Mouse (Mus musculus) ES-Bruce4 (cell line): Measurements from ENCODE around the gene Tnp2. TPM values are rescaled to one million over a fixed set of nuclear protein-coding genes. Genes with fewer than 3 reads are reported as not detected.

Source experiments
- H3K27ac ChIP-seq: 2 replicates; pipeline ENCODE4 v1.5.1; 2012; ENCODE audit warnings: low read length, inconsistent platforms; ENCODE audit not compliant: insufficient read depth
- H3K27me3 ChIP-seq: 2 replicates; pipeline ENCODE4 v1.6.1; 2012; ENCODE audit warnings: mild to moderate bottlenecking, low read length, inconsistent platforms; ENCODE audit not compliant: control insufficient read depth, poor library complexity, insufficient read depth, severe bottlenecking
- H3K36me3 ChIP-seq: 2 replicates; pipeline ENCODE4 v1.6.1; 2012; ENCODE audit warnings: inconsistent platforms, mild to moderate bottlenecking, low read length, moderate library complexity; ENCODE audit not compliant: control insufficient read depth, poor library complexity, insufficient read depth, severe bottlenecking
- H3K4me1 ChIP-seq: one replicate; pipeline ENCODE4 v1.8.1; 2011; ENCODE audit warnings: low read length; ENCODE audit not compliant: control insufficient read depth, insufficient read depth
- H3K4me3 ChIP-seq: 2 replicates; pipeline ENCODE4 v1.5.1; 2011; ENCODE audit warnings: low read depth, mild to moderate bottlenecking, low read length
- H3K9ac ChIP-seq: 2 replicates; pipeline ENCODE4 v1.6.1; 2012; ENCODE audit warnings: low read depth, mild to moderate bottlenecking, inconsistent platforms; ENCODE audit not compliant: poor library complexity, severe bottlenecking
- H3K9me3 ChIP-seq: replicated peaks from 2 replicates; pipeline ENCODE4 v1.6.1; 2012; ENCODE audit warnings: mild to moderate bottlenecking, low read length, inconsistent platforms; ENCODE audit not compliant: control insufficient read depth, poor library complexity, insufficient read depth, severe bottlenecking
- CTCF ChIP-seq: IDR thresholded peaks from one replicate; pipeline ENCODE4 v1.8.1; 2011; ENCODE audit warnings: low read depth, low read length
- EP300 ChIP-seq: IDR thresholded peaks from 2 replicates; pipeline ENCODE4 v1.6.1; 2011; ENCODE audit warnings: low read depth, low read length; ENCODE audit not compliant: insufficient read depth
- POLR2A ChIP-seq: IDR thresholded peaks from one replicate; pipeline ENCODE4 v1.8.1; 2011; ENCODE audit warnings: low read length; ENCODE audit not compliant: insufficient read depth
- polyA plus RNA-seq: library from polyadenylated mRNA; stranded (reverse); fragments of >200 nt; gene quantifications from 2 replicates; pipeline ENCODE4 v1.2.4, GENCODE M21; 2011; ENCODE audit warnings: low read depth; ENCODE audit not compliant: missing spikeins, insufficient read depth, insufficient read length

Tnp2 gene
- polyA plus RNA-seq, 1 experiment = not detected

DNA sequence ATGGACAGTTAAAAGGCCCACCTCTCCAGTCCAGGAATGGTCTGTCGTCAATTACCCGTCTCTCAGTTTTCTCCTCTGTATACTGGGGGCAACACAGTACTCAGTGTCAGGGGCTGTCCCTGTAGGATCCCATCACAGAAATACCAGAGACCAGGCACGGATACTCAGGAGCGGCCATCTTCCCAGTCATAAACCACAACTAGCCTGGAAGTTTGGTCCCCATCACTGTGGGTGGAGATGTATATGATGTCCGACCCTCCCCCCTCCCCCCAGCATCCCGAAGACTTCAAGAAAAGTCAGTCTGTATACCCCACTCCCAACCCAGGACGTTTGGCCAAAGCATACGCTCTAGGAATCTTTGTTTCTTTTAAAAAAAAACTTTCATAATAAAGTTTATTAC, 5.0 kb downstream of the Tnp2 start:
- TF ChIP-seq CTCF = no peak
- no peak for TF ChIP-seq EP300
- TF ChIP-seq POLR2A = no peak
- Histone ChIP-seq H3K9ac (peak overlapping the region; percentile 84; the same call in 1 of the 2 replicates), H3K9me3 (no peaks in the 10 kb centered on the region), H3K36me3 (no peaks in the 10 kb centered on the region), H3K27ac (no peak overlapping the region), H3K4me3 (no peak overlapping the region), H3K27me3 (no peaks in the 10 kb centered on the region; the same call in 1 of the 2 replicates), H3K4me1 (peaks cover 1% of the 10 kb centered on the region)

DNA sequence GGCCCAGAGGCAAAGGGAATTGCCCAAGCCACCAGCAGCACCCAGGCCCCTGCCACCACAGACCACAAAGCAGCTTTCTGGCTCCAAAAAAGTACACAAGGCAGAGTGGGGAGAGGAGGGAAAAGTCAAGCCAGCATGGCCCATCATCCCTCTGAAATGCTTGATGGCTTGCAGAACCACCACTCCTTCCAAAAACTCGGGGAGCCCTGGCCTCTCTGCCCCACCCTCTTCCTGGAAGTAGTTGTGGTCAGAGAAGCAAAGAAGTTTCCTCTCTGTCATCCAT, 5.4 kb downstream of the Tnp2 start:
- Histone ChIP-seq H3K27ac (no peak overlapping the region), H3K9ac (no peak overlapping the region), H3K4me3 (no peak overlapping the region), H3K4me1 (peaks cover 1% of the 10 kb centered on the region), H3K27me3 (no peaks in the 10 kb centered on the region; the same call in 1 of the 2 replicates), H3K36me3 (no peaks in the 10 kb centered on the region), H3K9me3 (no peaks in the 10 kb centered on the region)
- TF ChIP-seq CTCF = no peak
- TF ChIP-seq EP300 = no peak
- no peak for TF ChIP-seq POLR2A

DNA sequence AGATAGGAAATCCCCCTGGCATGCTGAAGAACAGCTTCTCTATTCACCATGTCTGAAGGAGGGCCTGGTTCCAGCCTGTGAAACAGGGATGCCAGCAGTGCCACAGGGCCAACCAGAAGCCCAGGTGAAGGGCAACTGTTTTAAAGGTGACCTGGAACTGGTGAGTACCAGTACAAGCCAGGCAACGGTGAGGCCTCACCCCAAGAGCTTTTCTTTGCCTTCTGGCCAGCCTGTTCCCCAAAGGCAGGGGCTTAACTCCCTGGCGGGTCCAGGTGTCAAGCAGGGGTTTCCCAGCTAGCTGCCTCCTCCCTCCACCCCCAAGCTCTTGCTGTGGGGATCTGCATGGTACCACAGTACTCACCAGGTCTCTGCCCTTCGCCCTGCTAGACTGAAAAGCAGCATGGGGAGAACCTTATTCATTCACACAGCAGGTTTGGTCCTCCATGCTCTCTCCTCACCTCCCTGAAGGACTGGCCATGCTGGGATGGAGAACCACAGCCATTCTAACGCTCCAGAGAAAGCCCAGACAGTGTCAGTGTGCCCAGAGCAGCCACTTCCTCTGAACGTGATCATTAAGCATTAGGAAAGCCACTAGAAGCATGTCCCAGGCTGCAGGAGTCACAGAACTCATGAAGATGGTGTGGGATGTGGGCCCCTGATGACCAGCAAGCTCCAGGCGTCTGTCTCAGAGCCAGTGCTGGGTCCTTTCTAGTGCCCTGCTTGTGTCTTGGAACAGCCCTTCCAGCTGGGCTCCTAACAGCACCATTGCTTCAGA, 5.9 kb downstream of the Tnp2 start:
- peaks cover 1% of the 10 kb centered on the region for H3K4me1 ChIP-seq
- no peaks in the 10 kb centered on the region for H3K36me3 ChIP-seq
- H3K9me3 ChIP-seq = no peaks in the 10 kb centered on the region
- no peak overlapping the region for H3K27ac ChIP-seq
- TF ChIP-seq CTCF (no peak), POLR2A (no peak), EP300 (no peak)
- H3K9ac ChIP-seq = no peak overlapping the region
- no peak overlapping the region for H3K4me3 ChIP-seq
- no peaks in the 10 kb centered on the region; the same call in 1 of the 2 replicates for H3K27me3 ChIP-seq

- no peaks in the 10 kb centered on the region for H3K9me3 ChIP-seq
- no peaks in the 10 kb centered on the region for H3K36me3 ChIP-seq
- no peak for TF ChIP-seq POLR2A
- TF ChIP-seq EP300 = no peak
- no peak overlapping the region for H3K9ac ChIP-seq
- no peak overlapping the region for H3K4me3 ChIP-seq
- no peaks in the 10 kb centered on the region for H3K4me1 ChIP-seq
- H3K27me3 ChIP-seq = no peaks in the 10 kb centered on the region; the same call in 1 of the 2 replicates
- no peak overlapping the region for H3K27ac ChIP-seq
Measured at GRCm38 (mm10) chr16:10781862-10782371, 6.5 kb downstream of the Tnp2 start.

DNA sequence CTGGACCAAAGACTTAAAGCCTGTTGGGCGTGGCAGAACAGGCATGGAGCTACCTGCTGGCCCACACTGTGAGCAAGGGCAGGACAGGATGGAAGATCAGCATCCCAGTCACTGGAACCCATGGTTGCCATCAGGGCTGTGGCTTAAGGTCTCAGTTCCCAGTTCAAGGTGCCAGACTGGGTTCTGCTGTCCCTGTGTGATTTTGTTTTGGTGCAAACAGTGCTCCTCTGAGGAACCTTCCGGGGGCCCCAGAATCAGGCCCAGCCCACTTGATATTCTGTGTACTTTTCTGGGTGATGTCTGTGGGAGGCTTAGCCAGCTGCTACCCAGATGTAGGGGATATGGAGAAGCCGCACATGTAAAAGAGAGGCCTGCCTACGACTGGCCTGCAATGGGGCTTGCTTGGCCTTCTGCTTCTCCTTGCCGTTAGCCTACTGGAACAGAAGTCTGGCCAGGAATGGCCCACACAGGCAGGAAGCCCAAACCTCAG, 7.8 kb downstream of the Tnp2 start:
- Histone ChIP-seq H3K9me3 (no peaks in the 10 kb centered on the region), H3K36me3 (no peaks in the 10 kb centered on the region), H3K27me3 (no peaks in the 10 kb centered on the region; the same call in 1 of the 2 replicates), H3K27ac (no peak overlapping the region), H3K4me3 (no peak overlapping the region), H3K4me1 (no peaks in the 10 kb centered on the region), H3K9ac (no peak overlapping the region)
- TF ChIP-seq EP300 (no peak), CTCF (no peak), POLR2A (no peak)

- Histone ChIP-seq H3K27ac (no peak overlapping the region), H3K9ac (no peak overlapping the region), H3K36me3 (no peaks in the 10 kb centered on the region), H3K9me3 (no peaks in the 10 kb centered on the region), H3K27me3 (no peaks in the 10 kb centered on the region), H3K4me1 (no peaks in the 10 kb centered on the region), H3K4me3 (no peak overlapping the region)
- TF ChIP-seq CTCF (no peak), EP300 (no peak), POLR2A (no peak)
Measured at GRCm38 (mm10) chr16:10777579-10778160, 10.8 kb downstream of the Tnp2 start.
